Mouse (Mus musculus) liver, adult 2 months (tissue): ENCODE data around the gene Dhdds.

Experiments
- CTCF ChIP-seq: fragments of 200-500 bp; IDR thresholded peaks from 2 replicates; pipeline ENCODE4 v1.5.1; 2011; ENCODE audit warnings: low read depth, low read length, control low read depth
- POLR2A ChIP-seq: fragments of 200-500 bp; IDR thresholded peaks from 2 replicates; pipeline ENCODE4 v1.6.1; 2011; ENCODE audit warnings: low read length, control low read depth; ENCODE audit not compliant: insufficient read depth; ENCODE audit errors: extremely low read depth

DNA sequence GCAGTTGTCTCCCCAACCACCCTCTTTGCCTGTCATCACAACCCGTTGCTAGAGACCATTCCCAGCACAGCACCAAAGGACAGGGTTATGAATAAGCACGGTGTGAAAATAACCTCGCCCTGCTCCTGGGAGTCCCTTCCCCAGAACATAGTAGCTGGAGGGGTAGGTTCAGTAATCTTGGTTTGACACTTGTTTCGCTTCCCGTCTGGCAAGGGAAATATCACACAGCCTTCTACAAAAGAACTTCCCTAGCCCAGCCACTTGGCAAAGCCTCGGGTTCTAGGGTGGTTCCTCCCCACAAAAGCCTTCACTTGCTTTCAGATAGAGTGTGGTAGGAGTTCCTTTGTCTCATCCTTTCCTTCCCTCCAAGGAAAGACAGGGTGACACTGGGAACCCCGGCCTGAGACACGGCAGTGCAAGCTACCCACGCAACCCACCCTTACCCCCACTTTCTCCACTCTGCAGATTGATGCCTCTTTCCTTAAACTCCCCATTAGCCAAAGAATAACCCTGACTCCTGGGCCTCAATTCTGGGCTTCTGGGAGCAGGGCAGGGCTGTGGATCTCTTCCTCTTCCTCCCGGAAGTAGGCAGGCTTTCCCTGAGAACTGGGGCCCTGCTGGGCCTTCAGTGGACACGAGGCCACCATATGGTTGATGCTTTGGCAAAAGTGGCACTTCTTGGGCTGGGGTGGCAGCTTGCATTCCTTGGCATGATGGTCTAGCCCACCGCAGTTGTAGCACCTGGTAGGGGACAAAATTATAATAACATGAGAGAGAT lies 5.1 kb upstream of the Dhdds start:
- TF ChIP-seq POLR2A (no peak), CTCF (no peak)
